Mouse (Mus musculus) megakaryocyte-erythroid progenitor cell, adult 5-6 weeks (primary cell): ENCODE data around the gene Sqstm1. TPM values are rescaled to one million over a fixed set of nuclear protein-coding genes. Genes with fewer than 3 reads are reported as not detected.

Experiments used
- ATAC-seq: replicated peaks from 2 replicates; pipeline ENCODE4 v1.8.0; 2016; ENCODE audit warnings: mild to moderate bottlenecking, inconsistent platforms; ENCODE audit not compliant: severe bottlenecking, poor library complexity, low FRiP score, low TSS enrichment
- total RNA-seq, 2 experiments: library from RNA; stranded (forward) in 1 of 2; stranded (reverse) in 1 of 2; fragments of 200-1000, 215-1000 nt in 1 of 2; fragments of >200 nt in 1 of 2; fragmentation: Nextera tagmentation in 1 of 2; gene quantifications; 2 replicates each; pipeline ENCODE4 v1.2.3; 2014 to 2017

The Sqstm1 gene
- total RNA-seq, 2 experiments from 2014 or later = 69.3 to 435 TPM

GRCm38 (mm10) chr11:50212848-50213758 is 2.5 kb upstream of the Sqstm1 start:
- no peak for ATAC-seq

- ATAC-seq = no peak
These were observed 1.6 kb upstream of the Sqstm1 start for GRCm38 (mm10) chr11:50212060-50212739.

- ATAC-seq = no peak
These were observed 864 bp upstream of the Sqstm1 start for GRCm38 (mm10) chr11:50211322-50212059.

GRCm38 (mm10) chr11:50210101-50210504 is 524 bp downstream of the Sqstm1 start:
- peak; percentile 91 for ATAC-seq

GRCm38 (mm10) chr11:50208039-50208438 is 2.6 kb downstream of the Sqstm1 start:
- no peak for ATAC-seq

GRCm38 (mm10) chr11:50207344-50207743 is 3.3 kb downstream of the Sqstm1 start:
- ATAC-seq = no peak

- no peak for ATAC-seq
These were observed 4.6 kb downstream of the Sqstm1 start for GRCm38 (mm10) chr11:50206037-50206436.

- ATAC-seq = no peak
These were observed 5.2 kb downstream of the Sqstm1 start for GRCm38 (mm10) chr11:50205434-50205833.

- no peak for ATAC-seq
These were observed 7.3 kb downstream of the Sqstm1 start for GRCm38 (mm10) chr11:50203302-50203827.

- no peak for ATAC-seq
These were observed 9.0 kb downstream of the Sqstm1 start for GRCm38 (mm10) chr11:50201590-50201989.

- peak; percentile 82 for ATAC-seq
These were observed 10.0 kb downstream of the Sqstm1 start for GRCm38 (mm10) chr11:50200613-50201012.

GRCm38 (mm10) chr11:50198916-50199315 is 11.7 kb downstream of the Sqstm1 start:
- no peak for ATAC-seq

- ATAC-seq = no peak
These were observed 12.3 kb downstream of the Sqstm1 start for GRCm38 (mm10) chr11:50198219-50198846.

GRCm38 (mm10) chr11:50197500-50197899 is 13.1 kb downstream of the Sqstm1 start:
- no peak for ATAC-seq

- ATAC-seq = no peak
These were observed 15.8 kb downstream of the Sqstm1 start for GRCm38 (mm10) chr11:50194793-50195192.

GRCm38 (mm10) chr11:50194070-50194469 is 16.6 kb downstream of the Sqstm1 start:
- ATAC-seq = no peak

GRCm38 (mm10) chr11:50192278-50192677 is 18.3 kb downstream of the Sqstm1 start:
- no peak for ATAC-seq

- no peak for ATAC-seq
These were observed 20.3 kb downstream of the Sqstm1 start for GRCm38 (mm10) chr11:50190362-50190761.

- no peak for ATAC-seq
These were observed 21.9 kb downstream of the Sqstm1 start for GRCm38 (mm10) chr11:50188682-50189081.
